Mouse (Mus musculus) stomach, embryonic 14.5 days (tissue): ENCODE data around the gene Arfip2. TPM values are rescaled to one million over a fixed set of nuclear protein-coding genes. Genes with fewer than 3 reads are reported as not detected.

Experiments used
- ATAC-seq: fragments of 200-750 bp; cut with Nextera tagmentation; 2 replicates; pipeline ENCODE4 v1.8.0; 2017; ENCODE audit warnings: low read depth, moderate TSS enrichment; ENCODE audit not compliant: insufficient number of reproducible peaks, insufficient read depth, low FRiP score
- H3K27ac ChIP-seq: fragments of 300-500 bp; sonication (generic); 2 replicates; pipeline ENCODE4 v1.5.1; 2014; ENCODE audit warnings: mild to moderate bottlenecking, low read length, moderate library complexity, mixed read lengths
- H3K27me3 ChIP-seq: fragments of 300-500 bp; sonication (generic); 2 replicates; pipeline ENCODE4 v1.6.1; 2014; ENCODE audit warnings: low read length, control low read depth, mixed read lengths; ENCODE audit not compliant: control insufficient read depth, insufficient read depth
- H3K36me3 ChIP-seq: fragments of 300-500 bp; sonication (generic); 2 replicates; pipeline ENCODE4 v1.6.1; 2014; ENCODE audit warnings: mild to moderate bottlenecking, control low read depth, low read length, moderate library complexity, mixed read lengths; ENCODE audit not compliant: control insufficient read depth, insufficient read depth
- H3K4me1 ChIP-seq: fragments of 300-500 bp; sonication (generic); 2 replicates; pipeline ENCODE4 v1.6.1; 2014; ENCODE audit warnings: low read length, control low read depth, mixed read lengths; ENCODE audit not compliant: control insufficient read depth, insufficient read depth
- H3K4me2 ChIP-seq: fragments of 300-500 bp; sonication (generic); replicated peaks from 2 replicates; pipeline ENCODE4 v1.6.1; 2014; ENCODE audit warnings: low read depth, low read length, control low read depth
- H3K4me3 ChIP-seq: fragments of 300-500 bp; sonication (generic); 2 replicates; pipeline ENCODE4 v1.5.1; 2014; ENCODE audit warnings: low read depth, low read length, control low read depth
- H3K9ac ChIP-seq: fragments of 300-500 bp; sonication (generic); replicated peaks from 2 replicates; pipeline ENCODE4 v1.6.1; 2014; ENCODE audit warnings: low read depth, mild to moderate bottlenecking, control low read depth, low read length, moderate library complexity, mixed read lengths
- H3K9me3 ChIP-seq: fragments of 300-500 bp; sonication (generic); 2 replicates; pipeline ENCODE4 v1.6.1; 2016; ENCODE audit warnings: low read depth, low read length, control low read depth; ENCODE audit not compliant: control insufficient read depth
- WGBS: fragments of 180-500 bp; shearing (Covaris S2); extraction: QIAGEN DNeasy Blood & Tissue Kit; methylation state at CpG from one replicate; pipeline ENCODE4 v1.1.7; 2014; 5-methylcytosine and 5-hydroxymethylcytosine counted together
- polyA plus RNA-seq: library from polyadenylated mRNA; unstranded; fragments of >200 nt; fragmentation: Nextera tagmentation; extraction: Ambion mirVana; gene quantifications from 2 replicates; pipeline ENCODE4 v1.2.1, GENCODE M21; 2014

The Arfip2 gene
- polyA plus RNA-seq, 1 experiment from 2014 or later: 88.9 TPM

DNA sequence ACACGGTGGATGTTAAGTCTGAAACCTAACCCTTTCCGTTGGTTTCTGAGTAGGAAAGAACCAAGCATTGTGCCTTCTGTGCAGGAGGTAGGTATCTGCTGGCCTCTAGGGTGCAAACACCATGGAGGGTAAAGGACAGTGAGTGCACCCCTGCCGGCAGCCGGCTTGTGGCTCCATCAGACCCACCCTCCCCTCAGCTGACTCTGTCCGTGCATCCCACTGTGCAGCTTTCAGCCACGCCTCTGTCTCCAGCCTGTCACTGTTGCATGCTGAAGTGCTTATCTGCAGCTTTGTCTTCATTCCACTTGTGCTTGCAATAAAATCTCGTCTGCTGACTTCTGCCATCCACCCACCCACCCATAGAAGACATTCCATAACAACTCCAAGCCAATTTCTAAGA is 50.1 kb downstream of the Arfip2 start:
- H3K4me3 ChIP-seq: no peak overlapping the region
- WGBS: 35% methylated on average over 7 of the region's 7 CpGs
- H3K4me2 ChIP-seq: no peak overlapping the region
- no peaks in the 10 kb centered on the region for H3K27me3 ChIP-seq
- no peak overlapping the region for H3K27ac ChIP-seq
- no peaks in the 10 kb centered on the region for H3K36me3 ChIP-seq
- no peaks in the 10 kb centered on the region for H3K4me1 ChIP-seq
- H3K9me3 ChIP-seq: no peaks in the 10 kb centered on the region
- no peak for ATAC-seq
- H3K9ac ChIP-seq: no peak overlapping the region

DNA sequence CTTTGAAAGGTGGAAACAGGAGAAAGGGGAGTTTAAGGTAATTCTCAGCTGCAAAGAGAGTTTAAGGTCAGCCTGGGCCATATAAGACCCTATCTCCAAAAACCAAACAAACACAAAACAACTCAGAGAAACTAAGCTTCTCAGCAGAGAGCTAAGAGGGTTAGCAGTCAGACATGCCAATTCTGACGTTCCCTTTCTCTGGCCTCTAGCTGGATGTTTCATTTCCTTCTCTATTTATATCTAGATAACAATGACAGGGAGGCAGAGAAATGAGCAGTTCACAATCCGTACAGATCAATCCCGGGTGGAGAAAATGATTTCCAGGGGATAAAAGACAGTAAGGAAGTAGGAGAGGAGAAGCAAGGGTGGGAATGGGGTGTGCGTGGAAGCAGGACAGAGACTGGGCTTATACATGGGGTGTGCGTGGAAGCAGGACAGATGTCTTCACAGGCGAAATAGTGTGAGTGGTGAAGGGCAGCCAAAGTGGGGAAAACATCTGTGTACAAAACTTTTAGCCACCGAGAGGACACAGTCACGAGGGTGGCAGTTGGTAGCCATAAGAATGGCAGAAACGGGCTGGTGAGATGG is 51.8 kb downstream of the Arfip2 start:
- H3K4me2 ChIP-seq: no peak overlapping the region
- no peak for ATAC-seq
- 52% methylated on average over 9 of the region's 9 CpGs for WGBS

More for the DNA sequence above, 51.8 kb downstream of the Arfip2 start:
- H3K4me1 ChIP-seq: no peaks in the 10 kb centered on the region
- no peaks in the 10 kb centered on the region for H3K9me3 ChIP-seq
- H3K36me3 ChIP-seq: no peaks in the 10 kb centered on the region
- H3K27ac ChIP-seq: no peak overlapping the region
- H3K4me3 ChIP-seq: no peak overlapping the region
- H3K27me3 ChIP-seq: no peaks in the 10 kb centered on the region
- no peak overlapping the region for H3K9ac ChIP-seq

Other genes with a start within 250 kb of the Arfip2 start
- 40.3 and 41.1 TPM in 2 replicates for gene Fam160a2, start 240.4 kb downstream of the Arfip2 start, polyA plus RNA-seq
- not detected in 2 replicates for gene Cnga4, start 235.8 kb downstream of the Arfip2 start, polyA plus RNA-seq
- 0.85 and 0.87 TPM in 2 replicates for gene Cckbr, start 214.7 kb downstream of the Arfip2 start, polyA plus RNA-seq
- 113 and 121 TPM in 2 replicates for gene Cavin3, start 158.1 kb downstream of the Arfip2 start, polyA plus RNA-seq
- gene Smpd1, start 86.1 kb downstream of the Arfip2 start, polyA plus RNA-seq: 40.4 and 40.6 TPM in 2 replicates
- 41.8 and 47.2 TPM in 2 replicates for gene Apbb1, start 58.8 kb downstream of the Arfip2 start, polyA plus RNA-seq
- 0.38 and 0.46 TPM in 2 replicates for gene Hpx, start 40.3 kb downstream of the Arfip2 start, polyA plus RNA-seq
- gene Trim3, start 6.8 kb downstream of the Arfip2 start, polyA plus RNA-seq: 28.8 and 29.1 TPM in 2 replicates
- 203 and 209 TPM in 2 replicates for gene Timm10b, start 360 bp downstream of the Arfip2 start, polyA plus RNA-seq
- 24.1 and 35.7 TPM in 2 replicates for gene Gm45799, start 136 bp upstream of the Arfip2 start, polyA plus RNA-seq
- gene Dnhd1, start 10.4 kb upstream of the Arfip2 start, polyA plus RNA-seq: 1.5 and 2.0 TPM in 2 replicates
- gene Ilk, start 96.2 kb upstream of the Arfip2 start, polyA plus RNA-seq: 373 and 394 TPM in 2 replicates
- gene Rrp8, start 97.0 kb upstream of the Arfip2 start, polyA plus RNA-seq: 39.0 and 40.2 TPM in 2 replicates
- 133 and 135 TPM in 2 replicates for gene Taf10, start 103.9 kb upstream of the Arfip2 start, polyA plus RNA-seq
- 79.9 and 80.2 TPM in 2 replicates for gene Tpp1, start 111.8 kb upstream of the Arfip2 start, polyA plus RNA-seq
- 18.7 and 20.5 TPM in 2 replicates for gene Dchs1, start 147.2 kb upstream of the Arfip2 start, polyA plus RNA-seq
- 349 TPM in 2 replicates for gene Mrpl17, start 170.7 kb upstream of the Arfip2 start, polyA plus RNA-seq